Mouse (Mus musculus) spleen, adult 10 weeks (tissue): ENCODE results near the gene Klk1b1. TPM values are rescaled to one million over a fixed set of nuclear protein-coding genes. Genes with fewer than 3 reads are reported as not detected.

Experiments used
- polyA plus RNA-seq: library from polyadenylated mRNA; stranded (reverse); fragments of 350-450 nt; fragmentation: Illumina TruSeq; extraction: RNeasy Lipid Tissue Mini Kit (QIAGEN cat#74804); gene quantifications from one replicate; pipeline ENCODE4 v1.2.3, GENCODE M21; 2015; ENCODE audit warnings: low replicate concordance; ENCODE audit not compliant: insufficient read depth

Gene Klk1b1
- polyA plus RNA-seq = not detected

DNA sequence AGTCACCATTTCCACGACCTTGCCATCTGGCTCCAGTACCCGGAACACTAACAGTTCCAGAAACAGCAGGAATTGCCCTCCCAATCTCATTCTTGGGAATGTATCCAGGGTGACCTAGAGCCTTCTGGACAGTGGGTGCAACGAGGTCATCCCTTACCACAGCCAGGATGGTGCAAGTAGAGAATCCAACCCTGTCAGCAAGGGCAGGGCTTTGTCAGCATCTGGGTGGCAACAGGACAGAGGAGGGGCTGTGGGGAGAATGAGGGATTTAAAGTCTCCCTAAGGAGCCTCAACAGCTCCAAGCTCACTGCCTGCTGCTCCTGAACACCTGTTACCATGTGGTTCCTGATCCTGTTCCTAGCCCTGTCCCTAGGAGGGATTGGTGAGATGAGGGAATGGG is at the start of gene Klk1b1:
TSS of gene Klk1b1 (plus strand) at position 301 of the 400 bp plus-strand sequence.

DNA sequence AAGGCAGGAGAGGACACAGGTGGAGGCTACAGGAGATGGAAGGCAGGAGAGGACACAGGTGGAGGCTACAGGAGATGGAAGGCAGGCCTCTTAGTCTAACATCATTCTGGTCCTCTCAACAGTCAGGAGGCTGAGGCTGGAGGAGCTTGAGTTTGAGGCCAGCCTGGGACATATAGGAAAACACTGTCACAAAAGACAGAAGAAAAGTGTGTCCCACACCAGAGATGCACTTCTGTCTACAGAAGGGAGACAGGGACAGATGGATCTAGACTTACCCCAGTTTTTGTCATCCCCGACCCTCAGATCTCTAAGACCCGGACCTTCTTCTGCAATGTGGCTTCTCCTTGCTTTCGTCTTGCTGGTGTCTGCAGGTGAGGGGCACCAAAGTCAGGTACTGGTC is 33.1 kb upstream of the Klk1b1 start, which contains the start of gene Klk15:
TSS of gene Klk15 (plus strand) at position 301 of the 400 bp plus-strand sequence.

GRCm38 (mm10) chr7:43950364-43950763 is 16.2 kb upstream of the Klk1b1 start, which contains the start of gene Klk1b8:
Gene Klk1b8, plus strand, starts transcription at chr7:43950664.

GRCm38 (mm10) chr7:43975761-43976160 is 9.2 kb downstream of the Klk1b1 start, which contains the start of gene Klk1b9:
Gene Klk1b9, plus strand, starts transcription at chr7:43976061.

GRCm38 (mm10) chr7:43995577-43995976 is 29.0 kb downstream of the Klk1b1 start, which contains the start of gene Klk1b11:
Gene Klk1b11, plus strand, starts transcription at chr7:43995877.

DNA sequence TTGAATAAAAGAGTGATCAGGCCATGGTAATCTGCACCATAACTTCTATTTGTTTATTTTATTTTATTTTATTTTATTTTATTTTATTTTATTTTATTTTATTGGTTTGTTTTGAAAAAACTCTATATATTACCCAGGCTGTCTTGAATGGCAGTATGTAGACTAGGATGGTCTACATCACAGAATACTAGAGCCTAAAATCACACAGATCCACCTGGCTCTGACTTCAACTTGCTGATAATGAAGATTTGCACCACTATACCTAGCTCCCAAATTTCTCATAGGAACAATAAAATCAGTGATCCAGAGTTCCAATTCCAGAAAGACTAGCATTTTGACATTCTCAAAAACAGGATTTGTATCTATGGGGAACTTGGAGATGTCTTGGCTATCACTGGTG is 45.3 kb downstream of the Klk1b1 start, which contains the start of gene Klk1b26:
TSS of gene Klk1b26 (plus strand) at position 301 of the 400 bp plus-strand sequence.

Other genes with a start within 250 kb of the Klk1b1 start
- gene Klk12, start 197.9 kb upstream of the Klk1b1 start, polyA plus RNA-seq = not detected
- not detected for gene Klk11, start 192.1 kb upstream of the Klk1b1 start, polyA plus RNA-seq
- not detected for gene Klk10, start 185.7 kb upstream of the Klk1b1 start, polyA plus RNA-seq
- gene Klk9, start 174.9 kb upstream of the Klk1b1 start, polyA plus RNA-seq = not detected
- gene Klk8, start 169.2 kb upstream of the Klk1b1 start, polyA plus RNA-seq = 18.2 TPM
- gene Klk7, start 155.5 kb upstream of the Klk1b1 start, polyA plus RNA-seq = not detected
- gene Klk6, start 142.3 kb upstream of the Klk1b1 start, polyA plus RNA-seq = not detected
- not detected for gene Klk5, start 124.8 kb upstream of the Klk1b1 start, polyA plus RNA-seq
- gene Klk4, start 85.6 kb upstream of the Klk1b1 start, polyA plus RNA-seq = not detected
- gene Klk15, start 33.0 kb upstream of the Klk1b1 start, polyA plus RNA-seq = not detected
- gene Klk1b8, start 16.1 kb upstream of the Klk1b1 start, polyA plus RNA-seq = not detected
- not detected for gene Klk1b9, start 9.3 kb downstream of the Klk1b1 start, polyA plus RNA-seq
- not detected for gene Klk1b11, start 29.1 kb downstream of the Klk1b1 start, polyA plus RNA-seq
- gene Klk1b26, start 45.4 kb downstream of the Klk1b1 start, polyA plus RNA-seq = not detected
- gene Klk1b27, start 85.5 kb downstream of the Klk1b1 start, polyA plus RNA-seq = 1.4 TPM
- not detected for gene Klk1b21, start 135.6 kb downstream of the Klk1b1 start, polyA plus RNA-seq
- gene Klk1b22, start 145.9 kb downstream of the Klk1b1 start, polyA plus RNA-seq = not detected
- gene Klk1b16, start 170.0 kb downstream of the Klk1b1 start, polyA plus RNA-seq = not detected
- gene Klk1b24, start 221.5 kb downstream of the Klk1b1 start, polyA plus RNA-seq = not detected
- not detected for gene Klk1b3, start 231.4 kb downstream of the Klk1b1 start, polyA plus RNA-seq
- gene Klk1b4, start 240.7 kb downstream of the Klk1b1 start, polyA plus RNA-seq = not detected
- not detected for gene Klk1b5, start 249.2 kb downstream of the Klk1b1 start, polyA plus RNA-seq